Mouse (Mus musculus) ES-Bruce4 (cell line): ENCODE data around the gene Rccd1.

Experiments
- CTCF ChIP-seq: IDR thresholded peaks from one replicate; pipeline ENCODE4 v1.8.1; 2011; ENCODE audit warnings: low read depth, low read length
- EP300 ChIP-seq: IDR thresholded peaks from 2 replicates; pipeline ENCODE4 v1.6.1; 2011; ENCODE audit warnings: low read depth, low read length; ENCODE audit not compliant: insufficient read depth
- POLR2A ChIP-seq: IDR thresholded peaks from one replicate; pipeline ENCODE4 v1.8.1; 2011; ENCODE audit warnings: low read length; ENCODE audit not compliant: insufficient read depth

DNA sequence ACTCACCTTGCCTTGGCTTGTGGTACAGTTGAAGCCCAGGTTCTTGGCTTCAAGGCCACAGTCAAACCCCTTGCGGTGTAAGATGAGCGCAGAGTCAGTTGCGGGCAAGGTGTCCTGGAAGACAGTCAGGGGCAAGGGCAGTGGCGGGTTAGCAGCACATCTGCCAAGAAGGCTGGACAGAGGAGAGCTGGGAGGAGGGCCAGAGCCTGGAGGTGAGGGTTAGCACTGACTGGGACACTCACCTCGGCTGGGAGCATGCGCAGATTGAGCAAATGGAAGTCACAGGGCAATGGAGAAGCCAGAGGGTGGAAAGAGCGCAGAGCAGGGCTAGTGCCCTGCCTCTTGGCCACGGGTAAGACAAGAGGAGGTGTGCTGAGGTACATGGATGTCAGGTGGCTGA, 28.7 kb upstream of the Rccd1 start:
- TF ChIP-seq CTCF = no peak
- no peak for TF ChIP-seq POLR2A
- TF ChIP-seq EP300 = no peak
